Mouse (Mus musculus): ENCODE results near the gene Slc35a2.

The Slc35a2 gene

GRCm38 (mm10) chrX:7883841-7884567 lies at the start of gene Slc35a2:
Gene Slc35a2 (plus strand): TSS chrX:7884028.
- Histone ChIP-seq H3K36me3 (ENCODE audit: control insufficient read depth, insufficient read depth, low read length, poor library complexity, severe bottlenecking) (no peaks in the 10 kb centered on the region; the same call in 1 of the 2 replicates), H3K27me3 (ENCODE audit: control insufficient read depth, insufficient read depth, low read length, poor library complexity, severe bottlenecking) (no peaks in the 10 kb centered on the region)
- DNase-seq (ENCODE audit: low read depth, low spot score) = peak; percentile 87

GRCm38 (mm10) chrX:7837146-7837545 lies 46.7 kb upstream of the Slc35a2 start:
- no peak for DNase-seq (ENCODE audit: low read depth, low spot score)
- Histone ChIP-seq H3K27me3 (ENCODE audit: control insufficient read depth, insufficient read depth, low read length, poor library complexity, severe bottlenecking) (no peaks in the 10 kb centered on the region), H3K36me3 (ENCODE audit: control insufficient read depth, insufficient read depth, low read length, poor library complexity, severe bottlenecking) (no peaks in the 10 kb centered on the region)

- Histone ChIP-seq H3K27me3 (ENCODE audit: control insufficient read depth, insufficient read depth, low read length, poor library complexity, severe bottlenecking) (no peaks in the 10 kb centered on the region), H3K36me3 (ENCODE audit: control insufficient read depth, insufficient read depth, low read length, poor library complexity, severe bottlenecking) (no peaks in the 10 kb centered on the region)
- DNase-seq (ENCODE audit: low read depth, low spot score) = no peak
Observed at GRCm38 (mm10) chrX:7840842-7841162, 43.0 kb upstream of the Slc35a2 start.

GRCm38 (mm10) chrX:7841163-7842162 lies 42.4 kb upstream of the Slc35a2 start, which contains the start of gene Otud5:
Gene Otud5 (plus strand): TSS chrX:7841364.
- DNase-seq (ENCODE audit: low read depth, low spot score) = peak; percentile 97
- H3K27me3 ChIP-seq (ENCODE audit: control insufficient read depth, insufficient read depth, low read length, poor library complexity, severe bottlenecking) = no peaks in the 10 kb centered on the region
- no peaks in the 10 kb centered on the region for H3K36me3 ChIP-seq (ENCODE audit: control insufficient read depth, insufficient read depth, low read length, poor library complexity, severe bottlenecking)

- H3K27me3 ChIP-seq (ENCODE audit: control insufficient read depth, insufficient read depth, low read length, poor library complexity, severe bottlenecking) = no peaks in the 10 kb centered on the region
- no peak for DNase-seq (ENCODE audit: low read depth, low spot score)
Observed at GRCm38 (mm10) chrX:7842318-7842717, 41.5 kb upstream of the Slc35a2 start.

GRCm38 (mm10) chrX:7847845-7848244 lies 36.0 kb upstream of the Slc35a2 start:
- H3K36me3 ChIP-seq (ENCODE audit: control insufficient read depth, insufficient read depth, low read length, poor library complexity, severe bottlenecking) = no peaks in the 10 kb centered on the region
- no peak for DNase-seq (ENCODE audit: low read depth, low spot score)
- H3K27me3 ChIP-seq (ENCODE audit: control insufficient read depth, insufficient read depth, low read length, poor library complexity, severe bottlenecking) = no peaks in the 10 kb centered on the region

More at GRCm38 (mm10) chrX:7842318-7842717, 41.5 kb upstream of the Slc35a2 start:
- no peaks in the 10 kb centered on the region for H3K36me3 ChIP-seq (ENCODE audit: control insufficient read depth, insufficient read depth, low read length, poor library complexity, severe bottlenecking)

- no peaks in the 10 kb centered on the region for H3K27me3 ChIP-seq (ENCODE audit: control insufficient read depth, insufficient read depth, low read length, poor library complexity, severe bottlenecking)
- peak; percentile 78 for DNase-seq (ENCODE audit: low read depth, low spot score)
- peaks cover 2% of the 10 kb centered on the region; the same call in 1 of the 2 replicates for H3K36me3 ChIP-seq (ENCODE audit: control insufficient read depth, insufficient read depth, low read length, poor library complexity, severe bottlenecking)
Observed at GRCm38 (mm10) chrX:7854578-7854977, 29.2 kb upstream of the Slc35a2 start.

- DNase-seq (ENCODE audit: low read depth, low spot score) = no peak
- no peaks in the 10 kb centered on the region for H3K27me3 ChIP-seq (ENCODE audit: control insufficient read depth, insufficient read depth, low read length, poor library complexity, severe bottlenecking)
Observed at GRCm38 (mm10) chrX:7859191-7859753, 24.6 kb upstream of the Slc35a2 start.

GRCm38 (mm10) chrX:7863181-7863580 lies 20.6 kb upstream of the Slc35a2 start:
- H3K27me3 ChIP-seq (ENCODE audit: control insufficient read depth, insufficient read depth, low read length, poor library complexity, severe bottlenecking) = no peaks in the 10 kb centered on the region
- DNase-seq (ENCODE audit: low read depth, low spot score) = no peak
- H3K36me3 ChIP-seq (ENCODE audit: control insufficient read depth, insufficient read depth, low read length, poor library complexity, severe bottlenecking) = no peaks in the 10 kb centered on the region

More at GRCm38 (mm10) chrX:7859191-7859753, 24.6 kb upstream of the Slc35a2 start:
- H3K36me3 ChIP-seq (ENCODE audit: control insufficient read depth, insufficient read depth, low read length, poor library complexity, severe bottlenecking) = peaks cover 2% of the 10 kb centered on the region; the same call in 1 of the 2 replicates

GRCm38 (mm10) chrX:7864551-7864950 lies 19.3 kb upstream of the Slc35a2 start:
- H3K36me3 ChIP-seq (ENCODE audit: control insufficient read depth, insufficient read depth, low read length, poor library complexity, severe bottlenecking) = no peaks in the 10 kb centered on the region
- peak; percentile 64 for DNase-seq (ENCODE audit: low read depth, low spot score)
- H3K27me3 ChIP-seq (ENCODE audit: control insufficient read depth, insufficient read depth, low read length, poor library complexity, severe bottlenecking) = no peaks in the 10 kb centered on the region

GRCm38 (mm10) chrX:7865343-7865742 lies 18.5 kb upstream of the Slc35a2 start:
- Histone ChIP-seq H3K27me3 (ENCODE audit: control insufficient read depth, insufficient read depth, low read length, poor library complexity, severe bottlenecking) (no peaks in the 10 kb centered on the region), H3K36me3 (ENCODE audit: control insufficient read depth, insufficient read depth, low read length, poor library complexity, severe bottlenecking) (no peaks in the 10 kb centered on the region)
- DNase-seq (ENCODE audit: low read depth, low spot score) = peak; percentile 45

- no peak for DNase-seq (ENCODE audit: low read depth, low spot score)
- Histone ChIP-seq H3K27me3 (ENCODE audit: control insufficient read depth, insufficient read depth, low read length, poor library complexity, severe bottlenecking) (no peaks in the 10 kb centered on the region), H3K36me3 (ENCODE audit: control insufficient read depth, insufficient read depth, low read length, poor library complexity, severe bottlenecking) (no peaks in the 10 kb centered on the region)
Observed at GRCm38 (mm10) chrX:7865786-7866185, 18.0 kb upstream of the Slc35a2 start.

- peaks cover 2% of the 10 kb centered on the region; the same call in 1 of the 2 replicates for H3K36me3 ChIP-seq (ENCODE audit: control insufficient read depth, insufficient read depth, low read length, poor library complexity, severe bottlenecking)
- DNase-seq (ENCODE audit: low read depth, low spot score) = no peak
- no peaks in the 10 kb centered on the region for H3K27me3 ChIP-seq (ENCODE audit: control insufficient read depth, insufficient read depth, low read length, poor library complexity, severe bottlenecking)
Observed at GRCm38 (mm10) chrX:7867141-7867540, 16.7 kb upstream of the Slc35a2 start.

- DNase-seq (ENCODE audit: low read depth, low spot score) = no peak
- peaks cover 4% of the 10 kb centered on the region; the same call in 1 of the 2 replicates for H3K36me3 ChIP-seq (ENCODE audit: control insufficient read depth, insufficient read depth, low read length, poor library complexity, severe bottlenecking)
- H3K27me3 ChIP-seq (ENCODE audit: control insufficient read depth, insufficient read depth, low read length, poor library complexity, severe bottlenecking) = no peaks in the 10 kb centered on the region
Observed at GRCm38 (mm10) chrX:7868506-7868905, 15.3 kb upstream of the Slc35a2 start.
